ENCODE assay signal across 7 mouse cellular contexts in genomic region chr15:79326971-79327961, GRCm38 (mm10). TPM values are rescaled to one million over a fixed set of nuclear protein-coding genes. Genes with fewer than 3 reads are reported as not detected.
DNase-seq lines count a peak whose midpoint lies in the region; ATAC-seq and TF ChIP-seq lines count a peak whose summit lies in the region.

No protein-coding gene starts in this region.

- TF ChIP-seq RAD21 in MEL (IDR thresholded peaks at IDR 0.05; ENCODE audit: low read depth, low read length), result no peak

- WGBS in heart, embryonic 12.5 days, result 20% methylated on average over 20 of the region's 20 CpGs
- WGBS in kidney, postnatal 0 days, result 12% methylated on average over 20 of the region's 20 CpGs
- WGBS in lung, embryonic 16.5 days, result 8% methylated on average over 20 of the region's 20 CpGs

- DNase-seq in CD4-positive, CD25-positive, alpha-beta regulatory T cell, adult 2 months (ENCODE audit: low read depth, low spot score), result peak; percentile 63
- peak; percentile 83 for DNase-seq in MEL (ENCODE audit: low read depth, low spot score)
- peak; percentile 57 to 64 for DNase-seq in cerebellum, postnatal 14 days
- peak; percentile 70 for DNase-seq in kidney, postnatal 0 days (ENCODE audit: low spot score)
- DNase-seq in ovary, postnatal 14 days (ENCODE audit: low spot score), result peak; percentile 34

- H3K27me3 ChIP-seq in MEL (ENCODE audit: control insufficient read depth in 1 of 2, insufficient read depth in 2 of 2, low read length in 2 of 2), result no peaks in the 10 kb centered on the region
- no peaks in the 10 kb centered on the region for H3K27me3 ChIP-seq in heart, embryonic 12.5 days (replicated peaks)
- H3K27me3 ChIP-seq in kidney, postnatal 0 days (ENCODE audit: insufficient read depth, low read length), result no peaks in the 10 kb centered on the region
- H3K27me3 ChIP-seq in lung, embryonic 16.5 days (ENCODE audit: control insufficient read depth, insufficient read depth, low read depth, low read length), result no peaks in the 10 kb centered on the region

- peak overlapping the region; percentile 93 for H3K9ac ChIP-seq in MEL (ENCODE audit: control insufficient read depth, low read depth, low read length, poor library complexity, severe bottlenecking)
- peak overlapping the region; percentile 80 for H3K9ac ChIP-seq in heart, embryonic 12.5 days
- H3K9ac ChIP-seq in kidney, postnatal 0 days (ENCODE audit: low read depth, low read length), result peak overlapping the region; percentile 53
- H3K9ac ChIP-seq in lung, embryonic 16.5 days (ENCODE audit: low read length), result peak overlapping the region; percentile 78

- peak overlapping the region; percentile 85 for H3K4me2 ChIP-seq in heart, embryonic 12.5 days
- H3K4me2 ChIP-seq in kidney, postnatal 0 days (ENCODE audit: low read length), result peak overlapping the region; percentile 68
- H3K4me2 ChIP-seq in lung, embryonic 16.5 days (ENCODE audit: low read depth, low read length), result peak overlapping the region; percentile 62

- no peak for TF ChIP-seq CTCF in MEL (IDR thresholded peaks at IDR 0.05 in 2 of 3, conservative IDR thresholded peaks at IDR 0.05 in 1 of 3; ENCODE audit: control insufficient read depth in 1 of 3, insufficient read depth in 1 of 3, low read depth in 2 of 3, low read length in 3 of 3, poor library complexity in 1 of 3, severe bottlenecking in 1 of 3)
- no peak for TF ChIP-seq CTCF in kidney, postnatal 0 days (IDR thresholded peaks at IDR 0.05; ENCODE audit: low read depth)

- H3K36me3 ChIP-seq in MEL (ENCODE audit: control insufficient read depth in 1 of 2, insufficient read depth in 2 of 2, low read length in 2 of 2), result peaks cover 0 to 28% of the 10 kb centered on the region in 2 experiments; a peak in 2 of 4 replicates
- no peaks in the 10 kb centered on the region for H3K36me3 ChIP-seq in heart, embryonic 12.5 days
- H3K36me3 ChIP-seq in kidney, postnatal 0 days (ENCODE audit: insufficient read depth, low read length), result no peaks in the 10 kb centered on the region
- H3K36me3 ChIP-seq in lung, embryonic 16.5 days (ENCODE audit: control insufficient read depth, insufficient read depth, low read length), result no peaks in the 10 kb centered on the region

- peaks cover 28% of the 10 kb centered on the region for H3K79me2 ChIP-seq in MEL (ENCODE audit: control insufficient read depth, insufficient read depth, low read length, poor library complexity)

- no peak for ATAC-seq in heart, embryonic 12.5 days (ENCODE audit: insufficient number of reproducible peaks, low FRiP score)
- peak; percentile 35 for ATAC-seq in kidney, postnatal 0 days (replicated peaks; ENCODE audit: low FRiP score, low read depth)
- ATAC-seq in lung, embryonic 16.5 days (ENCODE audit: low read depth), result no peak; the same call in 1 of the 2 replicates

- TF ChIP-seq POLR2A in MEL (IDR thresholded peaks at IDR 0.05; ENCODE audit: control insufficient read depth in 1 of 2, insufficient read depth in 1 of 2, low read depth in 1 of 2, low read length in 2 of 2, poor library complexity in 1 of 2), result peak; percentile 38 to 62; a peak in 3 of 4 replicates

- peak overlapping the region; percentile 75 to 99 for H3K4me3 ChIP-seq in MEL (ENCODE audit: control insufficient read depth in 1 of 2, insufficient read depth in 1 of 2, low read depth in 2 of 2, low read length in 2 of 2)
- H3K4me3 ChIP-seq in heart, embryonic 12.5 days, result peak overlapping the region; percentile 61
- H3K4me3 ChIP-seq in kidney, postnatal 0 days (replicated peaks; ENCODE audit: low read depth, low read length), result peak overlapping the region; percentile 38
- peak overlapping the region; percentile 66 for H3K4me3 ChIP-seq in lung, embryonic 16.5 days (ENCODE audit: low read length)

- H3K9me3 ChIP-seq in MEL (replicated peaks; ENCODE audit: insufficient read depth, low read length), result no peaks in the 10 kb centered on the region
- H3K9me3 ChIP-seq in heart, embryonic 12.5 days (replicated peaks), result no peaks in the 10 kb centered on the region
- no peaks in the 10 kb centered on the region for H3K9me3 ChIP-seq in kidney, postnatal 0 days (replicated peaks; ENCODE audit: low read length)
- H3K9me3 ChIP-seq in lung, embryonic 16.5 days (ENCODE audit: control insufficient read depth, low read length), result no peaks in the 10 kb centered on the region

- H3K27ac ChIP-seq in MEL (ENCODE audit: control insufficient read depth, low read depth, low read length), result peak overlapping the region; percentile 89
- peak overlapping the region; percentile 88 for H3K27ac ChIP-seq in heart, embryonic 12.5 days (ENCODE audit: poor library complexity, severe bottlenecking)
- peak overlapping the region; percentile 86 for H3K27ac ChIP-seq in kidney, postnatal 0 days
- H3K27ac ChIP-seq in lung, embryonic 16.5 days (ENCODE audit: low read length), result peak overlapping the region; percentile 93

- peaks cover 12 to 35% of the 10 kb centered on the region in 2 experiments for H3K4me1 ChIP-seq in MEL (ENCODE audit: control insufficient read depth in 1 of 2, insufficient read depth in 2 of 2, low read length in 2 of 2)
- H3K4me1 ChIP-seq in heart, embryonic 12.5 days (replicated peaks), result peaks cover 51% of the 10 kb centered on the region
- peaks cover 16% of the 10 kb centered on the region; the same call in 1 of the 2 replicates for H3K4me1 ChIP-seq in kidney, postnatal 0 days (replicated peaks; ENCODE audit: insufficient read depth, low read length)
- H3K4me1 ChIP-seq in lung, embryonic 16.5 days (replicated peaks; ENCODE audit: control insufficient read depth, insufficient read depth, low read length), result peaks cover 52% of the 10 kb centered on the region

- TF ChIP-seq EP300 in MEL (IDR thresholded peaks at IDR 0.05; ENCODE audit: low read depth in 1 of 2, low read length in 2 of 2), result no peak

TF ChIP-seq in MEL, 35 proteins besides CTCF, POLR2A, EP300 and RAD21:
- TF ChIP-seq NELFE (IDR thresholded peaks at IDR 0.05; ENCODE audit: low read depth, low read length) (no peak), MYC (IDR thresholded peaks at IDR 0.05; ENCODE audit: low read depth, low read length) (peak; percentile 92), SIN3A (IDR thresholded peaks at IDR 0.05; ENCODE audit: low read length) (peak; percentile 83), USF1 (IDR thresholded peaks at IDR 0.05; ENCODE audit: low read depth, low read length) (peak; percentile 80), ZMIZ1 (IDR thresholded peaks at IDR 0.05; ENCODE audit: low read depth, low read length) (peak; percentile 42; the same call in 1 of the 2 replicates), MXI1 (IDR thresholded peaks at IDR 0.05; ENCODE audit: low read depth, low read length) (peak; percentile 95), MAX (IDR thresholded peaks at IDR 0.05; ENCODE audit: low read length) (peak; percentile 92), TCF12 (IDR thresholded peaks at IDR 0.05; ENCODE audit: low read depth, low read length) (no peak), USF2 (IDR thresholded peaks at IDR 0.05; ENCODE audit: borderline replicate concordance in 1 of 2, insufficient read depth in 1 of 2, low read depth in 1 of 2, low read length in 2 of 2) (peak in 1 of 2 experiments; percentile 40; a peak in 1 of 4 replicates)

RNA-seq across cellular contexts. Expression of gene Pla2g6, which starts 0.9 kb away (rescaled TPM):
- total RNA-seq in MEL (2012; rRNA removed), result 11.8 and 12.0 TPM in 2 replicates
- polyA plus RNA-seq in MEL (2012; ENCODE audit: insufficient read depth in 1 of 2, insufficient read length in 2 of 2, low read depth in 1 of 2, low replicate concordance in 2 of 2, missing spikeins in 1 of 2), result 10 to 100 TPM in 1 of 2 experiments, not detected in 1; 24.7 TPM
- polyA plus RNA-seq in heart, embryonic 12.5 days (2016; fragmentation: Nextera tagmentation; extraction: Ambion mirVana), result 12.1 and 14.4 TPM in 2 replicates
- polyA plus RNA-seq in kidney, postnatal 0 days (2015; fragmentation: Nextera tagmentation; extraction: Ambion mirVana), result 10.7 and 12.2 TPM in 2 replicates
- 20.1 and 22.4 TPM in 2 replicates for polyA plus RNA-seq in lung, embryonic 16.5 days (2015; fragmentation: Nextera tagmentation; extraction: Ambion mirVana)

RNA-seq across cellular contexts. Expression of gene Maff, which starts 19.2 kb away (rescaled TPM):
- 3.3 TPM in 2 replicates for total RNA-seq in MEL (2012; rRNA removed)
- 1 to 10 TPM in 1 of 2 experiments, not detected in 1; 5.8 TPM for polyA plus RNA-seq in MEL (2012; ENCODE audit: insufficient read depth in 1 of 2, insufficient read length in 2 of 2, low read depth in 1 of 2, low replicate concordance in 2 of 2, missing spikeins in 1 of 2)
- 1.9 and 2.6 TPM in 2 replicates for polyA plus RNA-seq in heart, embryonic 12.5 days (2016; fragmentation: Nextera tagmentation; extraction: Ambion mirVana)
- 6.9 and 7.3 TPM in 2 replicates for polyA plus RNA-seq in kidney, postnatal 0 days (2015; fragmentation: Nextera tagmentation; extraction: Ambion mirVana)
- polyA plus RNA-seq in lung, embryonic 16.5 days (2015; fragmentation: Nextera tagmentation; extraction: Ambion mirVana), result 5.2 and 6.5 TPM in 2 replicates

RNA-seq across cellular contexts. Expression of gene Baiap2l2, which starts 41.9 kb away (rescaled TPM):
- total RNA-seq in MEL (2012; rRNA removed), result 1.1 TPM in 1 of 2 replicates, not detected in the other
- under 1 TPM in 1 of 2 experiments, not detected in 1; 0.60 TPM for polyA plus RNA-seq in MEL (2012; ENCODE audit: insufficient read depth in 1 of 2, insufficient read length in 2 of 2, low read depth in 1 of 2, low replicate concordance in 2 of 2, missing spikeins in 1 of 2)
- polyA plus RNA-seq in heart, embryonic 12.5 days (2016; fragmentation: Nextera tagmentation; extraction: Ambion mirVana), result 9.3 and 11.9 TPM in 2 replicates
- polyA plus RNA-seq in kidney, postnatal 0 days (2015; fragmentation: Nextera tagmentation; extraction: Ambion mirVana), result 23.9 and 25.0 TPM in 2 replicates
- 4.1 and 6.2 TPM in 2 replicates for polyA plus RNA-seq in lung, embryonic 16.5 days (2015; fragmentation: Nextera tagmentation; extraction: Ambion mirVana)
